Mouse (Mus musculus) hindbrain, embryonic 14.5 days (tissue): ENCODE measurements around the gene Txlna. TPM values are rescaled to one million over a fixed set of nuclear protein-coding genes. Genes with fewer than 3 reads are reported as not detected.

Experiments used
- ATAC-seq: fragments of 200-750 bp; cut with Nextera tagmentation; 2 replicates; pipeline ENCODE4 v1.8.0; 2017; ENCODE audit warnings: moderate number of reproducible peaks, mild to moderate bottlenecking, moderate TSS enrichment, moderate library complexity; ENCODE audit not compliant: low FRiP score
- DNase-seq: peaks from one replicate; pipeline ENCODE4 v3.0.0-alpha.2; 2015; ENCODE audit warnings: low spot score
- H3K27ac ChIP-seq: fragments of 300-500 bp; sonication (generic); 2 replicates; pipeline ENCODE4 v1.5.1; 2014; ENCODE audit warnings: mild to moderate bottlenecking, moderate library complexity
- H3K27me3 ChIP-seq: fragments of 300-500 bp; sonication (generic); 2 replicates; pipeline ENCODE4 v1.6.1; 2014; ENCODE audit warnings: mild to moderate bottlenecking, low read length, mixed read lengths; ENCODE audit not compliant: control insufficient read depth, insufficient read depth
- H3K36me3 ChIP-seq: fragments of 300-500 bp; sonication (generic); replicated peaks from 2 replicates; pipeline ENCODE4 v1.6.1; 2014; ENCODE audit not compliant: control insufficient read depth, insufficient read depth
- H3K4me1 ChIP-seq: fragments of 300-500 bp; sonication (generic); replicated peaks from 2 replicates; pipeline ENCODE4 v1.6.1; 2014; ENCODE audit warnings: antibody characterized with exemption, low read length, mixed read lengths; ENCODE audit not compliant: control insufficient read depth, insufficient read depth
- H3K4me2 ChIP-seq: fragments of 300-500 bp; sonication (generic); replicated peaks from 2 replicates; pipeline ENCODE4 v1.6.1; 2014; ENCODE audit warnings: mild to moderate bottlenecking, moderate library complexity
- H3K4me3 ChIP-seq: fragments of 300-500 bp; sonication (generic); replicated peaks from 2 replicates; pipeline ENCODE4 v1.5.1; 2014; ENCODE audit warnings: mild to moderate bottlenecking, low read length
- H3K9ac ChIP-seq: fragments of 300-500 bp; sonication (generic); 2 replicates; pipeline ENCODE4 v1.6.1; 2014
- H3K9me3 ChIP-seq: fragments of 300-500 bp; sonication (generic); 2 replicates; pipeline ENCODE4 v1.6.1; 2016; ENCODE audit warnings: low read length; ENCODE audit not compliant: control insufficient read depth
- WGBS: fragments of 180-500 bp; shearing (Covaris S2); extraction: QIAGEN DNeasy Blood & Tissue Kit; methylation state at CpG from one replicate; pipeline ENCODE4 v1.1.7; 2014; 5-methylcytosine and 5-hydroxymethylcytosine counted together
- polyA plus RNA-seq: library from polyadenylated mRNA; unstranded; fragments of >200 nt; fragmentation: Nextera tagmentation; extraction: Ambion mirVana; gene quantifications from 2 replicates; pipeline ENCODE4 v1.2.1, GENCODE M21; 2014

Gene Txlna
- 48.5 and 52.9 TPM in 2 replicates for polyA plus RNA-seq

DNA sequence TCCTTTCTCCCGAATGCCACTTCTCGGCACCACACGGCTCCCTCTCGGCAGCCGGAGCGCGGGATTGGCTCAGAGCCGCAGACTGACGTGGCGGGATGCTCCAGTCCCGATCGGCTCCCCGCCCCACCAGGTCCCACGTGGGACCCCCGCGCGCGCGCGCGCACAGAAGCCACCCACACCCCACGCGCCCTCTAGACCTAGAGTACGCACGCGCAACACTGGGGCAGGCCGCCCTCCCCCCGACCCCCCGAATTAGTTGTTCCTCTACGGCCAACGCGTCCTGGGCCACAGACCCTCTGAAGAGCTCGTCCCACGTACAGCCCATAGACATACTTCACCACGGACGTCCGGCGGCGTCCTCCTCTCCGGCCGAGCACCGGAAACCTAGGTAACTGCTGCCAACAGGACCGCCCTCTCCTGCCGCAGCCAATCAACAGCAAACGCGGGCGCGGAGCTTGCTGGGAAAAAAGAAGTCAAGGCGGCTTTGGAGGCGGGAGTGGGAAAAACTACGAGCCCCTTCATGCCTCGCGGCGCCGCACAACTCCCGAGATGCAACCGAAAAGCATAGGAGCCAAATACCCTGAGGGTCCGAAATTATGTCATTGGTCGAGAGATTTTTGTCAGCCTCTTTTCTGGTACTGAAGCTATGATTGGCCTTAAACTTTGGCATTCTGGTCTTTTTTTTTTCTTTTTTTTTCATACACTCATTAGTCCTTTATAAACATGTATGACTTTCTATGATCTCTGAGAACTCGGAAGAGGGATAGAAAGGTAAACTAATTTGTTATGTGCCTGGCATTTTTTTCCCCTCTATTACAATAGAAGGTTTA is at the start of gene Txlna:
Txlna (minus strand) TSS at position 428 of the 830 bp plus-strand sequence.
- under 1% methylated on average over 60 of the region's 60 CpGs for WGBS
- Histone ChIP-seq H3K27ac (peak within 1 kb of the TSS; percentile 92), H3K4me2 (peak within 1 kb of the TSS; percentile 95), H3K9ac (peak within 1 kb of the TSS; percentile 82), H3K36me3 (peaks cover 49% of the 10 kb centered on the region), H3K27me3 (no peaks in the 10 kb centered on the region), H3K4me1 (peaks cover 20% of the 10 kb centered on the region), H3K4me3 (peak within 1 kb of the TSS; percentile 46), H3K9me3 (no peaks in the 10 kb centered on the region)
- DNase-seq (peak; percentile 97), ATAC-seq (peak; percentile 96)

DNA sequence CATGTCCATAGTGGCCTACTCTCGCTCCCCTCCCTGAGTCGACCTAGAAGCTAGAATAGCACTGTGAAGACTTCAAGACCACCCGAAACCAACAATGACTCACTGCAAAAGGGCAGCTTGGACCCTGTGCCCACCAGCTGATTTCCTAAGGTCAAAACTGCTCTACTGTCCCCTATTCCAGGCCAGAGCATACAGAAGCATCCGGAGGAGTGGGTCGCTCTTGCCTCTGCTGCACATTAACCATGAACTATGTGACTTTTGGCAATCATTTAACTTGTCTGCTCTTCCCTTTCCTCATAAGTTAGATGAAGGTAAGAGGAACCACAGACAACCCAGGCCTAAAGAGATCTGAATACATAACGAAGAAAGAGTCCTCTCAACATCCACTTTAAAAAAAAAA is 43.7 kb upstream of the Txlna start:
- peaks cover 97% of the 10 kb centered on the region for H3K36me3 ChIP-seq
- no peaks in the 10 kb centered on the region for H3K9me3 ChIP-seq
- no peak overlapping the region for H3K9ac ChIP-seq
- no peak overlapping the region for H3K27ac ChIP-seq
- no peak overlapping the region for H3K4me3 ChIP-seq
- ATAC-seq (no peak), DNase-seq (no peak)
- no peaks in the 10 kb centered on the region for H3K4me1 ChIP-seq
- no peaks in the 10 kb centered on the region for H3K27me3 ChIP-seq
- no peak overlapping the region for H3K4me2 ChIP-seq
- WGBS: 93% methylated on average over 6 of the region's 6 CpGs

DNA sequence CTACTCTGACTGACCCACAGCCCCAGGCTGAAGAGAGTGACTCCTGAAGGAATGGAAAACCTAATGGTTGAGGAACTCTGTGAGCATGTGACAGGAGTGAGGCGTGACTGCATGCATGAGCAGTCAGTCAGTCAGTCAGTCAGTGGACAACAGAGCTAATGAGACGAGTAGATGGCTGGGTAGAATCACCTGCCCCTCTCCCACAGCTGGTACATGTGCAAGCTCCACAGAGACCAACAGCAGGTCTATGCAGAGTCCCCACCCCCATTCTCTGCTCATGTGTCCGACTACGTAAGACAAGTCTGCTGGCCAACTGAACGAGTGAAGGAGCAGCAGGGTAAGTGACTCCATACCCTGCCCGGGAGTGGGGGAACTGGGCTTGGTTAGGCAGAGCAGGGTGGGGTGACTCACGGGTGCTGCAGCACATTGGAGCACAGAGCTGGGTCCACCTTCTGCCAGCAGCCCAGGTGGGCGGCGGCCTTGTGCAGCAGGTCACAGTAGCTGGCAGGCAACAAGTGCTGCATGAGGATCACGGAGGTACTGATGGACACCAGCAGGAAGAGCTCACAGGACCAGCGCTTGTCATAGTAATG is 43.1 kb upstream of the Txlna start:
- WGBS: 87% methylated on average over 11 of the region's 11 CpGs
- Histone ChIP-seq H3K4me3 (no peak overlapping the region), H3K4me1 (no peaks in the 10 kb centered on the region), H3K27ac (no peak overlapping the region), H3K36me3 (peaks cover 96% of the 10 kb centered on the region), H3K9ac (no peak overlapping the region), H3K4me2 (no peak overlapping the region), H3K27me3 (no peaks in the 10 kb centered on the region), H3K9me3 (no peaks in the 10 kb centered on the region)
- ATAC-seq (no peak), DNase-seq (no peak)

DNA sequence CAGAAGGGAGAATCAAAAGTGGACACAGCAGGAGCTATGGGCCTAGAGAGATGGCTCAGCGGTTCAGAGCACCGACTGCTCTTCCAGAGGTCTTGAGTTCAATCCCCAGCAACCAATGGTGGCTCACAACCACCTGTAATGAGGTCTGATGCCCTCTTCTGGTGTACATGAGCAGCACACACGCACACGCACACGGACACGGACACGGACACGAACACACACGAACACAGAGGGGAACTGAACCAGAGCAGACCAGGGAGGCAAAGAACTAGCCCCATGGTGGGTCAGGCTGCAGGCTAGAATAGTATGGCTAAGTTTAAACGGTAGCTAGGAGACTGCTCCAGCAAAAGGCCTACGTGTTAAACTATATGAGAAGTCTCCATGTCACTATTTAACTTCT is 41.0 kb upstream of the Txlna start:
- Histone ChIP-seq H3K27ac (no peak overlapping the region), H3K4me2 (no peak overlapping the region), H3K27me3 (no peaks in the 10 kb centered on the region), H3K36me3 (peaks cover 98% of the 10 kb centered on the region), H3K4me1 (no peaks in the 10 kb centered on the region), H3K9me3 (no peaks in the 10 kb centered on the region), H3K4me3 (no peak overlapping the region), H3K9ac (no peak overlapping the region)
- ATAC-seq (no peak), DNase-seq (no peak)
- WGBS: 94% methylated on average over 11 of the region's 11 CpGs

DNA sequence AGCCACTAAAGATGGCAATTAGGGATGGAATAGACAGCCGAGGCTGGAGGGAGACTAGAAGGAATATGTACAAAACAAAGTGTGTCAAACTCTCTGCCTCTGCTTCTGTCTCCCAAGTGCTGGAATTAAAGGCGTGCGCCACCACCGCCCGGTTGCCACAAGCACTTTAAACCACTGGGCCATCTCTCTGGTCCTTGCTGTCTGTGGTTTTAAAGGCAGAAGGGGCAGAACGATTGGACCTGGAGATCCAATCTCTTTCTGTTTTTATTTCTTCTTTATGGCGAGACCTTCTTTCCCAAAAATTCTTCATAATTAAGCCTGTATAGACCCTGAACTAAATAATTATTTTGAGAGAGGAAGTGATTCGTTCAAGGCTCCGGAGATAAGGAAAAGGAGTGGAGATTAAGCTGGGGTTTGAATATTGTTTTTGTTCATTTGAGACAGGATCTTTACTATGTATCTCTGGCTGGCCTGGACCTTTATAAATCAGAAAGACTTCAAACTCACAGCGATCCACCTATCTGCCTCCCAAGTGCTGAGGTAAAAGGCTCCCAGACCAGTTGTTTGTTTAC is 32.1 kb upstream of the Txlna start:
- ATAC-seq: no peak
- no peak for DNase-seq

DNA sequence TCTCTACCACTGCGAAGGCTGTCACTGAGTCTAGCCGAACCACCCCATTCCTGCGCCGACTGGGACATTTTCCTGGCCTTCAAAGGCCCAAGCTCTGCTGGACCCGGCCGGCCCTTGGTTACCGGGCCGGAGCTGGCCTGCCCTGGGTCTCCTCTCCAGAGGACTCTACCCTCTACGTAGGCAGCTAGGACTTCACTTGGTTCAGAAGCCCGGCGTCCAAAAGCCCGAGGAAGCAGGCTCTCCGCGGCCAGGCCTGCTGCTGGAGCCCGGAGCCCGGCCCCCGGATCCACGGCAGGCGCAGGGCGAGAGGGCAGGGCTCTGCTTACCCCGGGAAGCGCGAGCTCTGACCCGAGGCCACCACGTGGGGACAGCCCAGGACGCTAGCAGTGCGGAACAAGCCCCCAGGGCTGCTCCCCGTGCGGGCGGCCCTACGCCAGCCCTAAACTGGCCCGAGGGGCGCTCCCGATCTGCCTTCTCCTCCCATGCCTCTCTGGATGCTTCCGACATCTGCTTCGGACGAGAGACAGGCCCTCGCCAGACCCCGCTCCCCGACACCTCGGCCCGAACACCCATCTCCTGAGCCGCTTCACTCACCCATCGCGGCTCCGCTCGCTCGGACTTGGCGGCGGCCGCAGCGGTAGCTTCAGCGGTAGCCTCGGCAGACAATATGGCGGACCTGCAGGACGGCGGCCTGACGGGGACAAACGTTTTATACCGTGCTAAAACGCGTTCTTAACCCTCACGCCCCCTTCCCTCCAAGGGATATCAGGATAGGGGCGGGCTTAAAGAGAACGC is 31.4 kb upstream of the Txlna start, which contains the start of gene Kpna6:
Kpna6 (minus strand) TSS at position 685 of the 795 bp plus-strand sequence.
- Histone ChIP-seq H3K4me1 (peaks cover 17% of the 10 kb centered on the region), H3K27ac (peak within 1 kb of the TSS; percentile 90), H3K9ac (peak within 1 kb of the TSS; percentile 90), H3K9me3 (no peaks in the 10 kb centered on the region), H3K4me3 (peak within 1 kb of the TSS; percentile 91), H3K4me2 (peak within 1 kb of the TSS; percentile 91), H3K27me3 (no peaks in the 10 kb centered on the region), H3K36me3 (peaks cover 27% of the 10 kb centered on the region)
- ATAC-seq (peak; percentile 95), DNase-seq (peak; percentile 88)
- WGBS: under 1% methylated on average over 64 of the region's 65 CpGs

More for the DNA sequence above, 32.1 kb upstream of the Txlna start:
- peaks cover 31% of the 10 kb centered on the region for H3K36me3 ChIP-seq
- no peaks in the 10 kb centered on the region for H3K27me3 ChIP-seq
- WGBS: 13% methylated on average over 10 of the region's 10 CpGs
- peak overlapping the region; percentile 90 for H3K27ac ChIP-seq
- H3K9ac ChIP-seq: peak overlapping the region; percentile 90
- H3K9me3 ChIP-seq: no peaks in the 10 kb centered on the region
- peak overlapping the region; percentile 91 for H3K4me2 ChIP-seq
- H3K4me3 ChIP-seq: peak overlapping the region; percentile 91
- peaks cover 17% of the 10 kb centered on the region for H3K4me1 ChIP-seq

DNA sequence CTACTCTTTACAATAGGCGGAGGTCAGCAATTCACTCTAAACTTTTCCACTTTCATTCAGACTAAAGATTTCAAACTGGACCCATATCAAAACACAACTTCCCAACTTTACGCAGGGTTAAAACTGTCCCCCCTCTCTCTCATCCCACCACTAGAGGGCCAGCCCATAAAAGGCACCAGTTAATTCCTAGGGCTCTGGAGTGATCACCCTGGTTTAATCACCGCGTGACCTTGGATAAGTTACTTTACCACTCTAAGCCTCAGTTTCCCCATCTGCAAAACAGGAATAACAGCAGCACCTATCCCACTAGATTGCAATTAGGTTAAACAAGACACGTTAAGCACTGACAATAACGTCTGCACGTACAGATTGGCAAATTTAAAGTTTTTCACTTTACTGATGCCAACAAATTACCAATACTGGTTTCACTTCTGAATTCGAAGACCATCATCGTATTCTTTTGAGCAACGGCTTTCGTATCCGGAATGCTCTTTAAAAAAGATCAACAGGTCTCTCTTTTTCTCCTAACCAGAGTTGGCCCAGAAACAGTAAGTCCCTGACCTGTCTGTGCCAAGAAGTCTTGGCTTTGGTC is 30.7 kb upstream of the Txlna start:
- ATAC-seq: no peak

DNA sequence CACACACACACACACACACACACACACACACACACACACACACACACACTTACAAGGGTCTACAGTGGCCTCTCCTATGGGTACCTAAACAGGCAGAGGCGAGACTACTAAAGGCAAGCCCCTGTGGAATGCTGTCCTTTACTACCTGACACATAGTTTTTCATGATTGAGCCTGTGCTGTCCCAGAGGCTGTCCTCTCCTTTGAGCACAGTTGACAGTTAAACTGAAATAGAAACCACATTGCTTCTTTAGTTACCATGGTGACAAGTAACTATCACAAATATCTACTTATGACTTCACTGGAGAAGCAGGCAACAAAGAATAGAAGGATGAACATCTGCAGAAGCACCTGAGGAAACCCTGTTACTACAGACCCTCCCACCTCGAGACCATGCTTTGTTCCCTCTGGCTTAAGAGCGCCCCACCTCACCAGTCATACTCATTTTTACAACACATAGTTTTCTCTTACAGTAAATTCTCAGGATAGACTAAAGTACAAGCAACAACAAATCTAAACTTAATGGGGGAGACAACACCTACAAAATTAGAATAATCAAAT is 21.5 kb upstream of the Txlna start:
- H3K36me3 ChIP-seq: peaks cover 74% of the 10 kb centered on the region
- no peak overlapping the region for H3K4me3 ChIP-seq
- no peaks in the 10 kb centered on the region for H3K4me1 ChIP-seq
- no peak overlapping the region for H3K27ac ChIP-seq
- WGBS: 80% methylated on average over 3 of the region's 3 CpGs
- no peak overlapping the region for H3K9ac ChIP-seq
- DNase-seq (no peak), ATAC-seq (no peak)
- no peak overlapping the region for H3K4me2 ChIP-seq
- H3K27me3 ChIP-seq: no peaks in the 10 kb centered on the region
- H3K9me3 ChIP-seq: no peaks in the 10 kb centered on the region

More for the DNA sequence above, 30.7 kb upstream of the Txlna start:
- peak overlapping the region; percentile 91 for H3K4me2 ChIP-seq
- peak overlapping the region; percentile 90 for H3K27ac ChIP-seq
- peak overlapping the region; percentile 91 for H3K4me3 ChIP-seq
- H3K4me1 ChIP-seq: peaks cover 17% of the 10 kb centered on the region
- peaks cover 27% of the 10 kb centered on the region for H3K36me3 ChIP-seq
- 8% methylated on average over 12 of the region's 12 CpGs for WGBS
- peak; percentile 62 for DNase-seq
- H3K9me3 ChIP-seq: no peaks in the 10 kb centered on the region
- no peaks in the 10 kb centered on the region for H3K27me3 ChIP-seq
- H3K9ac ChIP-seq: peak overlapping the region; percentile 90
